Mouse (Mus musculus) erythroblast, embryonic 14.5 days (primary cell): Measurements from ENCODE around the gene Atl1.

Experiments used
- GATA1 ChIP-seq: IDR thresholded peaks from 2 replicates; pipeline ENCODE4 v1.6.1; 2012; ENCODE audit warnings: low read length, inconsistent platforms, mixed read lengths
- TAL1 ChIP-seq: IDR thresholded peaks from 3 replicates; pipeline ENCODE4 v1.6.1; 2012; ENCODE audit warnings: low read length, inconsistent platforms, mixed read lengths

- TF ChIP-seq TAL1 (no peak), GATA1 (no peak)
Observed at GRCm38 (mm10) chr12:69923603-69924002, 31.2 kb downstream of the Atl1 start.
